Mouse (Mus musculus): ENCODE data around the gene Eif2ak3. TPM values are rescaled to one million over a fixed set of nuclear protein-coding genes. Genes with fewer than 3 reads are reported as not detected.

The Eif2ak3 gene
- total RNA-seq, 2 experiments from 2014 or later, result 21.2 to 22.7 TPM

Other genes with a start within 250 kb of the Eif2ak3 start
- gene Rpia, start 52.3 kb upstream of the Eif2ak3 start, total RNA-seq (2021), result 10 to 100 TPM; 10.9 to 13.5 TPM
- gene Tex37, start 74.4 kb downstream of the Eif2ak3 start, total RNA-seq (2021), result not detected
- not detected for gene Foxi3, start 112.0 kb downstream of the Eif2ak3 start, total RNA-seq (2021)

Data from left cerebral cortex, postnatal 14 days (tissue).